Mouse (Mus musculus) right cerebral cortex, adult 18-20 months (tissue): ENCODE measurements around the gene Tecta.

Experiments used
- DNase-seq: peaks from one replicate; pipeline ENCODE4 v3.0.0; 2022; ENCODE audit warnings: mixed read lengths

Gene Tecta

GRCm38 (mm10) chr9:42399829-42400228, at the start of gene Tecta:
TSS of gene Tecta (minus strand) at chr9:42399929.
- DNase-seq, result no peak

DNA sequence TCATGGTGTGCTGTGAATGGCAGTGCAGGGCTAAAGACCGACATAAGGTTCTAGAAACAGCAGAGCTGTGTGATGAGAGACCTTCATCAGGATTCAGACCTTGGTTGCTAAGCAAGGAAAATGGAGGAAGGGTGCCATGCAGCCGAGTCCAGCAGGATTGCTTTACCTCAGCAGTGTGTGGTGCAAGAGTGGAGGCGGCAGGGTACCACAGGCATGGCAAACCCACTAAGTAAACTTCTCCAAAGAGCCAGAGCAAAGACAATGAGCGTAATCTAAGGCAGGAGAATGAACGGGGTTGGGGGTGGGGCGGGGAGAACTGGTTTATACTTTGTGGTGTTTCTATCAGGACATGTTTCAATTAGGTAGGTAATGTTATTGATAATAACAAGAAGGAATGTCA, 49.3 kb upstream of the Tecta start:
- no peak for DNase-seq

- peak; percentile 29 for DNase-seq
Observed at GRCm38 (mm10) chr9:42442100-42442499, 42.4 kb upstream of the Tecta start.

- DNase-seq, result no peak
Observed at GRCm38 (mm10) chr9:42441234-42441633, 41.5 kb upstream of the Tecta start.

- DNase-seq, result peak; percentile 17
Observed at GRCm38 (mm10) chr9:42439446-42439845, 39.7 kb upstream of the Tecta start.

DNA sequence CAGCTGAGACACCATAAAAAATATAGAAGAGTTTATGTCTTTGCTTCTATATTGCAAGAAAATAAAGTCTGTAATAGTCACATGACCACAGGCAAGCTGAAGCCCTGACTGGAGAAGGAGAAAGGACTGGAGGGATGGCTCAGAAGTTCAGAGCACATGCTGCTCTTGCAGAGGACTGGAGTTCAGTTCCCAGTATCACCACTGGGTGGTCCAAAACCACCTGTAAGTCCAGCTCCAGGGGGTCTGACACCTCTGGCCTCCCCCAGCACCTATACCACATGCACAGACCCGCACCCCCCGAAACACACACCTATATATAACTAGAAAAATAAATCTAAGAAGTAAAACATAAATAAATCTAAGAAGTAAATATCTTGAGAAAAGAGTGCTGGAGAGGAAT, 32.4 kb upstream of the Tecta start:
- DNase-seq, result no peak

GRCm38 (mm10) chr9:42431606-42432005, 31.9 kb upstream of the Tecta start:
- DNase-seq, result no peak

DNA sequence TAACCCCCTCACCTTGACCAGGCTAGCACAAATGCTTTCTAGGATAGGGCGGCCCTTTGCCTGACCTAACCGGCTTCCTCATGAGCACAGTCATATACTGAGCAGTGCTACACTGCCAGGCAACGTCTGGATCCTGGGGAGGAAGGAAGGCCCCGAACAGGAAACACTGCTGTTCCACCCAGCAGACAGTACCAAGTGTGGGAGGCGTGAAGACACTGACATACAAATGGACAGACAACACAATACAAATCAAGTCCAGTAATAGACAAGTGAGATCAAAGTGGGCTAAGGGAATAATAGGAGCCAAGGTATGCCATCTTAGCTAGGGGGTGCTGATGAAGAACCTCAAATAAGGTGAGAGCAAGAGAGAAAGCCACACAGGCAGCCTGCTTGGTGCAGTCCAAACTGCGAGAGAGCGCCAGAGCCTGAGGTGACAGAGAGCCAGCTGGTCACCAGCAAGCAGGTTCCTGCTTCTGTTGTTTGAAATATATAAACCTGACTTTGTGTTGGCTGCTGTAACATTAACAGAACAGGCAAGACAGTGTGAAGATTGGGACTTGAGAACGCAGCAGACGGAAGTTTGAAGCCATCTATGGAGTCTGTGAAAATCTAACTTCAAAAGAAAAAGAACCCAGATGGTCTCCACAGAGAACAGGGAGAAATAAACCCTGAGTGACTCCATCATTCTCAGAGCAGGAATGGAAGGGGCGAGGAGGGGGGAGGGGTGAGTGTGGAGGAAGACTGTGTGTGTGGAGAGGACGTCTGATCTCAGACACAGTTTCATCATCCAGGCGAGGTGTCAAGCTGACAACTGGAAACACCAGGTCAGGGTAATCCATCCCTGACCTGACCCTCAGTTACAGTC, 28.6 kb upstream of the Tecta start:
- DNase-seq, result no peak

- no peak for DNase-seq
Observed at GRCm38 (mm10) chr9:42426661-42427358, 27.1 kb upstream of the Tecta start.

- DNase-seq, result no peak
Observed at GRCm38 (mm10) chr9:42423649-42424048, 23.9 kb upstream of the Tecta start.

DNA sequence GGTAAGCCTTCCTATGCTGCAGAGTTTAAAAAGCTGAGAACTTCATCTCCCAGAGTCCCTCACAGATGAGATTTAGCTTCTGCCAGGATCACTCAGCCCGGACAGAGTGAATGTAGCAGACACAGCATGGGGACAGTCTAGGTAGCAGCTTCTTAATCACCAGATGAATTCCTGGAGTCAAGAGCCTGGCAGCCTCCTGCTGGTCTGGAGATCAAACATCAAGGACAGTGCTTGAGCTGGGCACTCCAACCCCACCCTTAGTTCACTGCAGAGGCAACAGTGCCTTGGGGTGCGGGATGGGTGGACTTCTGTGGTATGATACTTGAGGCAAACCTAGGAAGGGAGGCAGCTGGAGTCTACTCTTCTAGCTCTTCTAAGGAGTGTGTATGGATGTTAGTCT, 20.0 kb upstream of the Tecta start:
- no peak for DNase-seq

DNA sequence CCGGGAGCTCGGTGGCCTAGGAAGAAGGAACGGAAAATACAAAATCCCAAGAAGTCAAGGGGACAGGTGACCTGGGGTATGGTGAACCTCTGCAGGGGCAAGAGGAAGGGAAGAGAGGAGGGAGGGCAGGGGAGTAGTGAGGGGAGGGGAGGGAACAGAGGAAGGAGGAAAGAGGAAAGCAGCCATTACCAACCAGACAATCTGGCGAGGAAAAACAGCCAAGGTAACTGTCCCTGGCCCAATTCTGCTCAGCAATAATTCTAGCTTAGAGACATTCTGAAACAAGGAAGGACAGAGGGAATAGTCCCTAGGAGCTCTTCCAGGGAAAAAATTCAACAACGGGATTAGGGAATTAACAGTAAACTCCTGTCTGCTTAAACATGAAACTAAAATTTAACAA, 19.1 kb upstream of the Tecta start:
- no peak for DNase-seq

- no peak for DNase-seq
Observed at GRCm38 (mm10) chr9:42417352-42417952, 17.7 kb upstream of the Tecta start.

DNA sequence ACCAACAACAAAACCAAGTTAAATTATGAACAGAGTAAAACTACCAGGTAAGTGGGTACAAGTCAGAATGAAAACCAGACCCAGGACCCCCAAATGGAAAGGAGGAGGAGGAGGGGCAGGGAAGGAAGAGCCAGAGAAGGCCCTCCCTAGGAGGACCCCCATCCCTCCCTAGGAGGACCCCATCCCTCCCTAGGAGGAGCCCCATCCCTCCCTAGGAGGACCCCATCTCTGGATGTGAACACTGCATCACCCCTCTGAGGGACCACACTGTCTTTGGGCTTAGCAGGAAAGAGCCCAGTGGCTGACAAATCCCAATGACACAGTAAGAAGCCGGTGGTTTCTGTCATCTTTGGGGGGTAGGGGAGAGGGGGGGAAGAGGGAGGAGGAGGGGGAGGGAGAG, 15.5 kb upstream of the Tecta start:
- DNase-seq, result no peak

GRCm38 (mm10) chr9:42413345-42413744, 13.6 kb upstream of the Tecta start:
- DNase-seq, result no peak

- no peak for DNase-seq
Observed at GRCm38 (mm10) chr9:42411296-42411695, 11.6 kb upstream of the Tecta start.

DNA sequence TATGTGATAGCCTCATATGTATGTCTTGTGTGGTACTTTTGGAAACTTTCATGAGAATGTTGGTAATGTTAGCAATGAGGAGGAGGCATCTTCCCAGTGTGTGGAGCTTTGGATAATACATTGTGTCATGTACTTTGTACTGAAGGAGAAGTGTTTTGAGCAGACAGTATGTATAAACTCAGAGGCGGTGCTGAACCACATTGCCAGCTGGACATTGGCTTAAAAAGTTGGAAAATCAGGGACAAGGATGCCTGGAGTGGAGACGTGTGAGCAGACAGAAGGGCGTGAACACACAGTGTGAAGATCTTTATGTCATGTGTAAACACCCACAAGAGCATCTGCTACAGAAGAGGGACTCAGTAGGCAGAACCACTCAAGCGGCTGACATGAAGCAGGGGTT, 6.0 kb upstream of the Tecta start:
- peak; percentile 68 for DNase-seq

DNA sequence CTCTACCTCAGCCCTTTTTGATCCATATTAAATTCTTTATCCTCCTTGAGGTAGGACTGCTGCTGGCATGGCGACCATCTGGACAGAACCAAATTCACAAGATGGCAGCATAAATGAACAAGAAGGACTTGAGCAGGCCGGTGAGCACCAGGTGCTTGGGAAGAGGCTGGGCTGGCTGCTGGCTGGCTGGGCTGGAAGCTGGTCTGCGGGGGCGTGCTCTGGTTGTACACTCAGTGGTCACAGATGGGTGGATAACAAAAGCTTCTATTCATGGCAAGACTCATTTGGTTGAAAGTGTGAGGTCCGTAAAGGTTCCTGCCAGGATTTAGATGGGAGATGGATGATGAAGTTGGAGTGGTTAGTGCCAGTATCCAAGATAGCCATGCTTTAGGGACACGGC, 1.8 kb upstream of the Tecta start:
- DNase-seq, result no peak

DNA sequence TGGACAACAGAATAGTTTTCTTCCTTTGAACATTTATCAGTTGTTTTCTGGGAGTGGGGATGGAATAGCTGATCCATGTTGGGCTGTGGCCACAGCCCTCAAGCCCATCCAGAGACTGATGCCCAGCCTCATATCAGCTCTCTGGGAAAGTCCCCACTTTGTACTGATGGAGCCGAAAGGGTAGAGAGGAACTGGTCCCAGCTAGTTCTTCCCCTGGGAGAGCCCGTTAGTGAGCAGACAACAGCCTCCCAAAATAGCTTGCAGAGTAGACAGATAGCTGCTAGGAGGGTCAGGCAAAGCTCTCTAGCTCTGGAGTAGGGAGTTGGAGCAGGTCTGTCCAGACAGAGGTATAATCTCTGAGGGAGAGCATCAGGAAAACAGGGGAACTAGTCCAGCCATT, 3.6 kb downstream of the Tecta start:
- DNase-seq, result no peak

DNA sequence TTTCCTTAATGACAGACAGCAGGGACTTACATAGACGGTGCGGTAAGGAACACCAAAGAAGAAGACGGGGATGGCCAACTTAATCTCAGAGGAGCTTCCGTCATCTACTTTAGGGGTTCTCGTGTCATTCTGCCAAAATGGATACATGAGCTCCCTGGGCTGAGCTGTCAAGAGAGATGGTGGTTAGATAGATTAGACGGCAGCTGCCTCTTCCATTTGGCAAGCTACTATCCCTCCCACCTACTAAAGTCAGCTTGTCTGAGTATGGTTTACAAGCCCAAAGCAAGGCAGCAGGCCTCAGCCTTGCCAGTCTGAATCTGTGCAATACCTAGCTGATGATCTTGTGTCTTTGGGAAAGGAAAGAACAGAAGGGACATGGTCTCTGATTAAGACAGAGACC, 4.8 kb downstream of the Tecta start:
- no peak for DNase-seq

- DNase-seq, result peak; percentile 43
Observed at GRCm38 (mm10) chr9:42394321-42394720, 5.4 kb downstream of the Tecta start.

- DNase-seq, result no peak
Observed at GRCm38 (mm10) chr9:42392927-42393326, 6.8 kb downstream of the Tecta start.

DNA sequence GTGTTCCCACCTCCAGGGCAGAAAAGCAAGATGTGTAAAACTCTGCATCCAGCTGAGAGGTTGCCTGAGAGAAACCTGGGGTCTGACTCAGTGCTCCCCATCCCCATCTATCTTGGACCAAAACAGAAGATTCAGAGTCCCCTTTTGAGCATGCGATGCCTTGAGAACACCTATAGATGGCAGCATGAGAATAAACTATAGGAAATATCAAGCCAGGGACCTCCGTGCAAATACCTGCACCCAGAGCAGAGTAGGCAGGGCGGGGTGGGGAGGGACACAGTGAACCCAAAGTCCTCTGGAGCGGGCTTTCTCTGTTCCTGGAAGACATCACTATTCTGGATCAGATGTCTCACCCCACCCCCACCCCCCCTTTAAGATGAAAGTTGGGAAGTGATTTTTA, 11.2 kb downstream of the Tecta start:
- DNase-seq, result peak; percentile 23

DNA sequence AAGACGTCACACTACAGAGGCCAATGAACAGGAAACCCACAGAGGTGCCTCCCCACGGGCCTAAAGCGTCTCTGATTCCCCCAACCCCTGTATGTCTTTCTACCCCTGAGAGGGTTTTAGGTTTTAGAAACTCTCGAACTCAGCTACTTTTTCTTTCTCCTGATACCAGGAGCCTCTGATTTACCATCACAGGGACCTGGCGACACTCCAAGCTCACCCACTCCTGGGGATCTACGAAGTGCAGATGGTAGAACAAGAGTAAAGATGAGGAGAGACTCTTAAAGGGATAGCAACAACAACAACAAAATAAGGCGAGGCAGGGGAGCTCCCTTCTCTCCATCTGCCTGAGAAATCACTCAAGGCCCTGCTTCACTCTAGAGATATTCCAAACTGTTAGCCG, 12.7 kb downstream of the Tecta start:
- DNase-seq, result no peak
